Mouse (Mus musculus) heart, embryonic 11.5 days (tissue): ENCODE results near the gene Gtf3c2. TPM values are rescaled to one million over a fixed set of nuclear protein-coding genes. Genes with fewer than 3 reads are reported as not detected.

Experiments
- ATAC-seq: fragments of 200-750 bp; cut with Nextera tagmentation; replicated peaks from 2 replicates; pipeline ENCODE4 v1.8.0; 2017; ENCODE audit warnings: moderate library complexity; ENCODE audit not compliant: insufficient number of reproducible peaks, low FRiP score, low TSS enrichment
- H3K27ac ChIP-seq: fragments of 300-500 bp; sonication (generic); 2 replicates; pipeline ENCODE4 v1.5.1; 2014; ENCODE audit warnings: mild to moderate bottlenecking, low read depth, low read length
- H3K27me3 ChIP-seq: fragments of 300-500 bp; sonication (generic); 2 replicates; pipeline ENCODE4 v1.6.1; 2014; ENCODE audit warnings: mild to moderate bottlenecking, low read length, mixed read lengths; ENCODE audit not compliant: control insufficient read depth, insufficient read depth
- H3K36me3 ChIP-seq: fragments of 300-500 bp; sonication (generic); 2 replicates; pipeline ENCODE4 v1.6.1; 2014; ENCODE audit warnings: mild to moderate bottlenecking, low read length, moderate library complexity, mixed read lengths; ENCODE audit not compliant: control insufficient read depth, insufficient read depth
- H3K4me1 ChIP-seq: fragments of 300-500 bp; sonication (generic); 2 replicates; pipeline ENCODE4 v1.6.1; 2014; ENCODE audit warnings: low read length; ENCODE audit not compliant: control insufficient read depth, insufficient read depth
- H3K4me2 ChIP-seq: fragments of 300-500 bp; sonication (generic); 2 replicates; pipeline ENCODE4 v1.6.1; 2014; ENCODE audit warnings: mild to moderate bottlenecking, moderate library complexity
- H3K4me3 ChIP-seq: fragments of 300-500 bp; sonication (generic); 2 replicates; pipeline ENCODE4 v1.5.1; 2014; ENCODE audit warnings: low read depth, low read length
- H3K9ac ChIP-seq: fragments of 300-500 bp; sonication (generic); 2 replicates; pipeline ENCODE4 v1.6.1; 2014; ENCODE audit warnings: mild to moderate bottlenecking, low read depth, low read length, moderate library complexity
- H3K9me3 ChIP-seq: fragments of 300-500 bp; sonication (generic); replicated peaks from 2 replicates; pipeline ENCODE4 v1.6.1; 2016; ENCODE audit warnings: low read length; ENCODE audit not compliant: control insufficient read depth
- WGBS: fragments of 180-500 bp; shearing (Covaris S2); extraction: QIAGEN DNeasy Blood & Tissue Kit; methylation state at CpG from one replicate; pipeline ENCODE4 v1.1.7; 2014; ENCODE audit not compliant: insufficient replicate concordance; 5-methylcytosine and 5-hydroxymethylcytosine counted together
- polyA plus RNA-seq: library from polyadenylated mRNA; unstranded; fragments of >200 nt; fragmentation: Nextera tagmentation; extraction: Ambion mirVana; gene quantifications from 2 replicates; pipeline ENCODE4 v1.2.1, GENCODE M21; 2014

Gtf3c2 gene
- polyA plus RNA-seq, 1 experiment from 2014 or later, result 48.2 TPM

- Histone ChIP-seq H3K36me3 (no peaks in the 10 kb centered on the region), H3K4me2 (peak overlapping the region; percentile 63), H3K9ac (peak overlapping the region; percentile 60; the same call in 1 of the 2 replicates), H3K4me1 (no peaks in the 10 kb centered on the region), H3K9me3 (no peaks in the 10 kb centered on the region), H3K27ac (peak overlapping the region; percentile 79), H3K27me3 (0 out of 2 replicates have a peak, but pooled peaks cover 3% of the 10 kb centered on the region), H3K4me3 (peak overlapping the region; percentile 46)
- ATAC-seq, result no peak
- WGBS, result 13% methylated on average over 10 of the region's 10 CpGs
Observed at GRCm38 (mm10) chr5:31116912-31117311, 63.0 kb downstream of the Gtf3c2 start.

- 17% methylated on average over 3 of the region's 3 CpGs for WGBS
- H3K9me3 ChIP-seq, result no peaks in the 10 kb centered on the region
- H3K9ac ChIP-seq, result peak within 1 kb of the TSS; percentile 60; the same call in 1 of the 2 replicates
- H3K27ac ChIP-seq, result peak within 1 kb of the TSS; percentile 79
- no peaks in the 10 kb centered on the region for H3K36me3 ChIP-seq
- 0 out of 2 replicates have a peak, but pooled peaks cover 3% of the 10 kb centered on the region for H3K27me3 ChIP-seq
- peak within 1 kb of the TSS; percentile 46 for H3K4me3 ChIP-seq
- H3K4me1 ChIP-seq, result no peaks in the 10 kb centered on the region
- H3K4me2 ChIP-seq, result peak within 1 kb of the TSS; percentile 63
- no peak for ATAC-seq
Observed at GRCm38 (mm10) chr5:31116354-31116753, 63.6 kb downstream of the Gtf3c2 start, which contains the start of gene Trim54. Trim54 (plus strand) TSS chr5:31116712.

- WGBS, result 24% methylated on average over 7 of the region's 7 CpGs
- Histone ChIP-seq H3K4me2 (no peak overlapping the region), H3K27ac (no peak overlapping the region), H3K4me1 (no peaks in the 10 kb centered on the region), H3K9ac (no peak overlapping the region), H3K27me3 (no peaks in the 10 kb centered on the region), H3K36me3 (no peaks in the 10 kb centered on the region), H3K4me3 (no peak overlapping the region), H3K9me3 (no peaks in the 10 kb centered on the region)
- no peak for ATAC-seq
Observed at GRCm38 (mm10) chr5:31110781-31111180, 69.2 kb downstream of the Gtf3c2 start.

GRCm38 (mm10) chr5:31108000-31108490 is 71.9 kb downstream of the Gtf3c2 start, which contains the start of gene Slc30a3:
Slc30a3 (minus strand) TSS chr5:31108237.
- H3K4me1 ChIP-seq, result no peaks in the 10 kb centered on the region
- no peak within 1 kb of the TSS for H3K4me2 ChIP-seq
- WGBS, result 83% methylated on average over 18 of the region's 18 CpGs
- no peaks in the 10 kb centered on the region for H3K9me3 ChIP-seq
- no peak within 1 kb of the TSS for H3K27ac ChIP-seq
- H3K9ac ChIP-seq, result no peak within 1 kb of the TSS
- no peaks in the 10 kb centered on the region for H3K27me3 ChIP-seq
- H3K36me3 ChIP-seq, result no peaks in the 10 kb centered on the region
- H3K4me3 ChIP-seq, result no peak within 1 kb of the TSS
- ATAC-seq, result no peak

Other genes with a start within 250 kb of the Gtf3c2 start
- 4.4 and 5.4 TPM in 2 replicates for gene Cgref1, start 234.6 kb downstream of the Gtf3c2 start, polyA plus RNA-seq
- gene Preb, start 219.8 kb downstream of the Gtf3c2 start, polyA plus RNA-seq, result 69.1 and 70.2 TPM in 2 replicates
- 0.04 and 0.15 TPM in 2 replicates for gene Tcf23, start 211.5 kb downstream of the Gtf3c2 start, polyA plus RNA-seq
- gene Atraid, start 131.8 kb downstream of the Gtf3c2 start, polyA plus RNA-seq, result 96.8 and 101 TPM in 2 replicates
- 5.4 and 7.1 TPM in 2 replicates for gene Slc5a6, start 131.2 kb downstream of the Gtf3c2 start, polyA plus RNA-seq
- 22.9 and 23.1 TPM in 2 replicates for gene Cad, start 125.4 kb downstream of the Gtf3c2 start, polyA plus RNA-seq
- not detected in 2 replicates for gene Dnajc5g, start 73.9 kb downstream of the Gtf3c2 start, polyA plus RNA-seq
- 0.47 and 0.48 TPM in 2 replicates for gene Slc30a3, start 71.9 kb downstream of the Gtf3c2 start, polyA plus RNA-seq
- 13.9 and 16.7 TPM in 2 replicates for gene Trim54, start 63.4 kb downstream of the Gtf3c2 start, polyA plus RNA-seq
- gene Ucn, start 41.3 kb downstream of the Gtf3c2 start, polyA plus RNA-seq, result 0.51 TPM in 1 of 2 replicates, not detected in the other
- 78.1 and 82.1 TPM in 2 replicates for gene Mpv17, start 25.9 kb downstream of the Gtf3c2 start, polyA plus RNA-seq
- 0.76 and 1.2 TPM in 2 replicates for gene Gm29609, start 233 bp downstream of the Gtf3c2 start, polyA plus RNA-seq
- gene Snx17, start 13.1 kb upstream of the Gtf3c2 start, polyA plus RNA-seq, result 115 and 122 TPM in 2 replicates
- 56.7 and 58.6 TPM in 2 replicates for gene Eif2b4, start 13.3 kb upstream of the Gtf3c2 start, polyA plus RNA-seq
- 4.8 and 5.0 TPM in 2 replicates for gene Zfp513, start 22.2 kb upstream of the Gtf3c2 start, polyA plus RNA-seq
- 103 and 116 TPM in 2 replicates for gene Ppm1g, start 40.5 kb upstream of the Gtf3c2 start, polyA plus RNA-seq
- gene Nrbp1, start 60.7 kb upstream of the Gtf3c2 start, polyA plus RNA-seq, result 124 and 141 TPM in 2 replicates
- 0.53 and 0.59 TPM in 2 replicates for gene Gm9970, start 61.1 kb upstream of the Gtf3c2 start, polyA plus RNA-seq
- gene Krtcap3, start 71.5 kb upstream of the Gtf3c2 start, polyA plus RNA-seq, result 7.1 and 7.7 TPM in 2 replicates
- gene Ift172, start 111.0 kb upstream of the Gtf3c2 start, polyA plus RNA-seq, result 22.7 and 30.7 TPM in 2 replicates
- gene Fndc4, start 115.9 kb upstream of the Gtf3c2 start, polyA plus RNA-seq, result 22.3 and 28.5 TPM in 2 replicates
- 0.51 and 0.60 TPM in 2 replicates for gene Gckr, start 117.3 kb upstream of the Gtf3c2 start, polyA plus RNA-seq